Mouse (Mus musculus) ES-E14 (cell line): ENCODE results near the gene Lrmda. TPM values are rescaled to one million over a fixed set of nuclear protein-coding genes. Genes with fewer than 3 reads are reported as not detected.

Source experiments
- DNase-seq: peaks from one replicate; pipeline ENCODE4 v3.0.0-alpha.2; 2013; ENCODE audit warnings: low read depth, low spot score
- H3K27ac ChIP-seq: 2 replicates; pipeline ENCODE4 v1.5.1; 2012; ENCODE audit warnings: low read depth, mild to moderate bottlenecking, low read length, moderate library complexity, mixed read lengths; ENCODE audit not compliant: poor library complexity, insufficient read depth, severe bottlenecking
- H3K36me3 ChIP-seq: 2 replicates; pipeline ENCODE4 v1.6.1; 2012; ENCODE audit warnings: mild to moderate bottlenecking, low read length, moderate library complexity, mixed read lengths; ENCODE audit not compliant: control insufficient read depth, poor library complexity, insufficient read depth, severe bottlenecking
- H3K4me1 ChIP-seq, 2 experiments: fragments of 150-350 bp in 1 of 2; sonication (generic) in 1 of 2; 2 replicates each; pipeline ENCODE4 v1.6.1; 2012; ENCODE audit warnings: low read length in 2 of 2, mild to moderate bottlenecking in 1 of 2, mixed read lengths in 1 of 2; ENCODE audit not compliant: control insufficient read depth in 2 of 2, insufficient read depth in 2 of 2, poor library complexity in 1 of 2
- H3K4me3 ChIP-seq, 2 experiments: fragments of 150-350 bp in 1 of 2; sonication (generic) in 1 of 2; 2 replicates each; pipeline ENCODE4 v1.5.1; 2012; ENCODE audit warnings: low read length in 2 of 2, low read depth in 1 of 2, mild to moderate bottlenecking in 1 of 2, mixed read lengths in 1 of 2; ENCODE audit not compliant: insufficient read depth in 1 of 2, poor library complexity in 1 of 2, severe bottlenecking in 1 of 2
- H3K9ac ChIP-seq: 2 replicates; pipeline ENCODE4 v1.6.1; 2012; ENCODE audit warnings: low read depth, mild to moderate bottlenecking, low read length, mixed read lengths; ENCODE audit not compliant: poor library complexity, insufficient read depth, severe bottlenecking
- H3K9me3 ChIP-seq: fragments of 150-350 bp; sonication (generic); 2 replicates; pipeline ENCODE4 v1.6.1; 2012; ENCODE audit warnings: low read depth, mild to moderate bottlenecking, low read length; ENCODE audit not compliant: control insufficient read depth, insufficient read depth
- CHD2 ChIP-seq: IDR thresholded peaks from 2 replicates; pipeline ENCODE4 v1.6.1; 2014; ENCODE audit warnings: mild to moderate bottlenecking, low read depth, low read length, inconsistent platforms
- HCFC1 ChIP-seq: IDR thresholded peaks from 2 replicates; pipeline ENCODE4 v1.6.1; 2012; ENCODE audit warnings: low read length, inconsistent platforms, borderline replicate concordance; ENCODE audit not compliant: insufficient read depth
- MAFK ChIP-seq: IDR thresholded peaks from 2 replicates; pipeline ENCODE4 v1.6.1; 2014; ENCODE audit warnings: mild to moderate bottlenecking, low read depth, low read length, inconsistent platforms; ENCODE audit not compliant: insufficient read depth
- ZC3H11A ChIP-seq: IDR thresholded peaks from 2 replicates; pipeline ENCODE4 v1.6.1; 2012; ENCODE audit warnings: low read depth, mild to moderate bottlenecking, inconsistent platforms, low read length, borderline replicate concordance
- ZNF384 ChIP-seq: IDR thresholded peaks from 2 replicates; pipeline ENCODE4 v1.6.1; 2012; ENCODE audit warnings: low read depth, low read length, inconsistent platforms
- in situ Hi-C, 2 experiments: fragments of 600-800 bp; cut with MboI; formaldehyde crosslinking; loops; one replicate each; pipeline ENCODE4 v1.15.1; 2025; ENCODE audit warnings: low sequenced_read_pairs in 2 of 2, inconsistent platforms in 1 of 2; ENCODE audit not compliant: unreplicated experiment in 2 of 2
- total RNA-seq: library from RNA; depleted of rRNA; stranded (reverse); fragments of 300-350 nt; gene quantifications from 2 replicates; pipeline ENCODE4 v1.2.3, GENCODE M21; 2012

Lrmda gene
- total RNA-seq, 1 experiment = 0.22 TPM

DNA sequence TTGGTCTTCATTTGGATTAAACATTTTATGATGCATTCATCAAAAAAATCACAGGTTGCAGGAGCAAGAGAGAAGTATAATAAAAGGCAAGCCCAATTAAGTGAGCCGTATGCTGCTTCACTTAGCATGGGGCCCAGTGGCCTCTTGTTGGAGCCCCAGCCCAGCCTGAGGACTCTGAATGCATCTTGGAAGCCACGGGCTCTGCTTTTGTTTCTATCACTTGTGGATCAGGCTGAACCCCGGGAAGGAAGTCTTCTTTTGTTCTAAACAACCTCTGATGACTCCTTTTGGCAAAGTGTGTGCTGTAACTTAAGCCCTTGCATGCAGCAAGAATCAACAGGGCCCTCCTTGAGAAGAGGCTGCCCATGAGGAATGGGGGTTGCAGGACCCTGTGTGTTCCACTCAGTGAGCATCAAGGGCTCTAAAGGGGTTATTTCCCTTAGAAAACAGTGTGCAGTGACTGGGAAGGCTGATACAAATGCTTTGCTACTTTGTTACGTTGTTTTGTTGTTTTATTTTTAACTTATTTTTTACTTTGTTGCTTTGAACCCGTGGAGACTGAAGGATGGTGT lies 789.2 kb downstream of the Lrmda start:
- TF ChIP-seq MAFK = no peak
- Histone ChIP-seq H3K9ac (no peak overlapping the region), H3K27ac (no peak overlapping the region), H3K4me3 (no peak overlapping the region), H3K4me1 (peaks cover 0 to 4% of the 10 kb centered on the region in 2 experiments; a peak in 1 of 4 replicates), H3K36me3 (no peaks in the 10 kb centered on the region), H3K9me3 (no peaks in the 10 kb centered on the region)
- no peak for DNase-seq
- in situ Hi-C loops = loop anchor here in 1 of 2 experiments (25.0 kb wide), 1 partner anchor 821 kb away; the partner anchor contains the start of gene Zfp503

DNA sequence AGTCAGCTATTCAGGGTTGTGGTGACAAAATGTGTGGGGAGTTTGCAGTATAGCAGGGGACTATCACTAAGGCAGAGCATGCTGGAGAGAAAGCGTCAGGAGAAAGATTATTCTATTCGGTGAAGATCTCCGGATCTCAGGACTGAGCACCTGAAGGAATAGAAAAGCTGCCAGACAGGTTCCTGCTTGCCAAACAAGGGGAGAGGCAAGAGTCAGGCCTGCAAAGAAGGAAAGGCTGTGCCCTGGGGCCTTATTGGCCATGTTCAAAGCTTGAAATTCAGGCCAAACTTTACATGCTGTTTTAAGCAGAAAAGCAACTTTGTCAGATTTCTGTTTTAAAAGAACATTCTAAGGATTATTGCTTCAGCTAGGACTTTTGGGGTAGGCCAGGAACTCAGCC lies 789.7 kb downstream of the Lrmda start:
- in situ Hi-C loops = loop anchor here in 1 of 2 experiments (25.0 kb wide), 1 partner anchor 822 kb away; the partner anchor contains the start of gene Zfp503
- Histone ChIP-seq H3K36me3 (no peaks in the 10 kb centered on the region), H3K27ac (no peak overlapping the region), H3K4me1 (peaks cover 0 to 4% of the 10 kb centered on the region in 2 experiments; a peak in 1 of 4 replicates), H3K9ac (no peak overlapping the region), H3K9me3 (no peaks in the 10 kb centered on the region), H3K4me3 (no peak overlapping the region)
- TF ChIP-seq ZNF384 (no peak), HCFC1 (no peak), CHD2 (no peak), MAFK (no peak), ZC3H11A (no peak)
- no peak for DNase-seq

DNA sequence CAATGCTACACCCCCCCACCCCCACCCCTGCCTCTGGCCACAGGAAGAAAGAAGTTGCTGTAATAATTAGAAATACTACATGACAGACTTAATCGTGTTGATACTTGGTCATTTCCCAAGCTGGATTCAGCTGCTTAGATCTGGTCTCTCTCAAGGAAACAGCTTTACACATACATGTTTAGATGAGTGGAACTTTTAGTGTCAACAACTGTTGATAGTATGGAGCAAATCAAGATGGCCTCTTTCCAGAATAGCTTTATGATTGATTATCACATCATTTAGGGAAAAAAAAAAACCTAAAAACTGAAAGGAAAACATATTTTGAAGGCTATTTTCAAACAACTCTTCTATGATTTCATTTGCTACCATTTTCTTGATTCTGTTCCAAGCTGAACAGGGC lies 791.0 kb downstream of the Lrmda start:
- H3K4me1 ChIP-seq = peaks cover 0 to 4% of the 10 kb centered on the region in 2 experiments; a peak in 1 of 4 replicates
- DNase-seq = no peak

DNA sequence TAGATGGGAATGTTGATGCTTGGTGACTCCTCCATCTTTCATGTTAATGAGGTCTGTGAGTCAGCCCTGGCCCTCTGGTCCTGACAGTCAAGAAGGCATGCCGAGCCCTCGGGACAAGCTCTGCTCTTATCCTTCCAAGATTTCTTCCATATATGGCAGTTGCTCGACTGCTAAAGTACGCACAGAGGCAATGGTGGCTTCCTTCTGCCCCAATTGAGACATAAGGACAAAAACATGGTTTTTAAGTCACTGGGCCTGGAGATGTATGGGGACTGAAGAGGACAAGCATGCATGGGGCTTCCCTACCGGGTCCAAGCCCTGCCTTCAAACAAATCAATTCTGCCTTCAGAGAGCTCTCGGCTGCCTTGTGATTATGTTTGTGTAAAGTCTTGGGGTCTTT lies 793.3 kb downstream of the Lrmda start:
- TF ChIP-seq ZNF384 (no peak), CHD2 (no peak), ZC3H11A (no peak), HCFC1 (no peak), MAFK (no peak)
- in situ Hi-C loops = loop anchor here in 1 of 2 experiments (25.0 kb wide), 1 partner anchor 826 kb away; the partner anchor contains the start of gene Zfp503
- Histone ChIP-seq H3K36me3 (no peaks in the 10 kb centered on the region), H3K9me3 (no peaks in the 10 kb centered on the region), H3K27ac (no peak overlapping the region), H3K4me3 (no peak overlapping the region), H3K4me1 (peaks cover 0 to 4% of the 10 kb centered on the region in 2 experiments; a peak in 1 of 4 replicates), H3K9ac (no peak overlapping the region)
- DNase-seq = no peak

More for the DNA sequence above, 791.0 kb downstream of the Lrmda start:
- Histone ChIP-seq H3K9me3 (no peaks in the 10 kb centered on the region), H3K27ac (no peak overlapping the region), H3K4me3 (no peak overlapping the region), H3K36me3 (no peaks in the 10 kb centered on the region), H3K9ac (no peak overlapping the region)
- in situ Hi-C loops = loop anchor here in 1 of 2 experiments (25.0 kb wide), 1 partner anchor 823 kb away; the partner anchor contains the start of gene Zfp503
- TF ChIP-seq MAFK (no peak), ZC3H11A (no peak), ZNF384 (no peak), CHD2 (no peak), HCFC1 (no peak)
